Mouse (Mus musculus) cerebellum, adult 2 months (tissue): ENCODE measurements around the gene Slc22a5.
"Not testable (repeated sequence)": the region's sequence is repeated elsewhere in the genome, so short reads cannot be mapped to it uniquely, and the experiment has no call there.

ENCODE experiments used
- CTCF ChIP-seq: fragments of 200-500 bp; IDR thresholded peaks from 2 replicates; pipeline ENCODE4 v1.5.1; 2011; ENCODE audit warnings: low read depth, mild to moderate bottlenecking, control low read depth, low read length, moderate library complexity, borderline replicate concordance; ENCODE audit not compliant: insufficient read depth
- POLR2A ChIP-seq: fragments of 200-500 bp; IDR thresholded peaks from 2 replicates; pipeline ENCODE4 v1.6.1; 2011; ENCODE audit warnings: low read length, control low read depth, borderline replicate concordance; ENCODE audit not compliant: insufficient read depth

DNA sequence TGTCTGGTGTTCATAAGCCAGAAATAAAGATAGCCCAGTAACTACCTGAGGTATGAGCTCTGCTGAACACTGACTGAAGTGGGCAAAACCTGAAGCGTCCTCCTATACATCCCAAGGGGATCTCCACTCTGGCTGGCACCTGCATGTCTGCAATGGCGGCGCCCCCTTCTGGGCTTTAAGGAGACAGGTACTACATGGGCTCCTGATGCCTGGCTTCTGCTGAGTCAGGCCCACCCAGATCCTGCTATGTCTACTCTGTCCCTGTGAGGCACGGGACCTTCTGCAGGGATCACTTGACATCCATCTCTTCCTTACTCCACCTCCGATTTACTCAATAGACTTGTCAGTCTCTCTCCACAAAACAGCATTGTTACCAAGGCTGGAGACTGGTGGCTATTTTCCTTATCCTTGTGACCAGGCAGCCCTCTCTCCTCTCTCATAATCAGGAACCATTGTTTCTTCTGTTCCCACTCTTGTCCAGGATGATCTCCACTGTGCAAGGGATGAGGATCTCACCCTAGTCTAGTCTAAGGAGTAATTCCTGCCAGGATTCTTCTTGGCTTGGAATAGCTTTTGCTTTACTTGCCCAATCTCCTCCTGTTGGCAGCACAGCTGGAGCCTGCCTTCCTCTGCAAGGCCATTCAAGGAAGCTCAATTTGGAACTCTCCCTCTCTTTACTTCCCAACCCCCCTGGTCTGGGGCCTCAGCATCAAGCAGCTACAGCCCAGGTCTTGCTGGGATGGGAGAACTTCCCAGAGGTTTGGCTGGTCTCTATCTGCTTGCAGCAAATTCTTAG lies 17.4 kb downstream of the Slc22a5 start:
- TF ChIP-seq CTCF, POLR2A: not testable (repeated sequence)
